Mouse (Mus musculus): ENCODE measurements around the gene Erbin.

The Erbin gene

GRCm38 (mm10) chr13:103920261-103920932, at the start of gene Erbin:
TSS of gene Erbin (minus strand) at chr13:103920514.
- peak; percentile 58 for DNase-seq

GRCm38 (mm10) chr13:103969912-103970311, 49.6 kb upstream of the Erbin start:
- DNase-seq, result no peak

GRCm38 (mm10) chr13:103967987-103968386, 47.7 kb upstream of the Erbin start:
- DNase-seq, result no peak

- DNase-seq, result no peak
Measured at GRCm38 (mm10) chr13:103966696-103967215, 46.4 kb upstream of the Erbin start.

- no peak for DNase-seq
Measured at GRCm38 (mm10) chr13:103965187-103965586, 44.9 kb upstream of the Erbin start.

- DNase-seq, result no peak
Measured at GRCm38 (mm10) chr13:103963094-103963493, 42.8 kb upstream of the Erbin start.

GRCm38 (mm10) chr13:103959841-103960240, 39.5 kb upstream of the Erbin start:
- no peak for DNase-seq

GRCm38 (mm10) chr13:103958607-103959123, 38.4 kb upstream of the Erbin start:
- DNase-seq, result no peak

- no peak for DNase-seq
Measured at GRCm38 (mm10) chr13:103957175-103957940, 37.0 kb upstream of the Erbin start.

- DNase-seq, result no peak
Measured at GRCm38 (mm10) chr13:103955652-103956051, 35.3 kb upstream of the Erbin start.

- DNase-seq, result no peak
Measured at GRCm38 (mm10) chr13:103951393-103951792, 31.1 kb upstream of the Erbin start.

- DNase-seq, result no peak
Measured at GRCm38 (mm10) chr13:103940796-103941195, 20.5 kb upstream of the Erbin start.

GRCm38 (mm10) chr13:103924586-103924985, 4.3 kb upstream of the Erbin start:
- no peak for DNase-seq

GRCm38 (mm10) chr13:103923402-103924065, 3.2 kb upstream of the Erbin start:
- no peak for DNase-seq

GRCm38 (mm10) chr13:103921831-103922380, 1.6 kb upstream of the Erbin start:
- DNase-seq, result no peak

GRCm38 (mm10) chr13:103920933-103921830, 868 bp upstream of the Erbin start:
- DNase-seq, result peak; percentile 78

GRCm38 (mm10) chr13:103919956-103920260, 406 bp downstream of the Erbin start:
- no peak for DNase-seq

GRCm38 (mm10) chr13:103919234-103919955, 919 bp downstream of the Erbin start:
- DNase-seq, result peak; percentile 17

- DNase-seq, result no peak
Measured at GRCm38 (mm10) chr13:103918432-103918831, 1.9 kb downstream of the Erbin start.

GRCm38 (mm10) chr13:103914114-103914736, 6.1 kb downstream of the Erbin start:
- no peak for DNase-seq

- no peak for DNase-seq
Measured at GRCm38 (mm10) chr13:103912351-103912750, 8.0 kb downstream of the Erbin start.
